21 mouse cellular contexts compared by ENCODE assay signal in the genomic region with DNA sequence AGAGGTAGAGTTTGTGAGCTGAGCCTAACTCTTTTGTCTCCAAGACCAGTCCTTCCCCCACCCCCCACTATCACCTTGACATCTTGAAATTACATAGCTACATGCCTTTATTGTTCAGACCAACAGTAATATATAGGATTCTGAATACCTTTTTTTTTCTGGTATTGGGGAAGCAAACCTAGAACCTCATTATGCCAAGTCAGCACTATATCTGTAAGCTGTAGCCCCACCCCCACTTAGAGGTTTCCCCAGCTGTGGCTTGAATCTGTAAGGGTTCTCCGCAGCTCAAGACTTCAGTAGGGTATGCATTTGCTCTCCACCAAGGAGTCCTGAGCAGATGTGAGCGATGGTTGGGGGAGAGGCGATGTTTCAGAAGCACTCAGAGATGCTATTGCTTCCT. TPM values are rescaled to one million over a fixed set of nuclear protein-coding genes. Genes with fewer than 3 reads are reported as not detected.
DNase-seq lines count a peak whose midpoint lies in the region; TF ChIP-seq lines count a peak whose summit lies in the region.
"Had no signal": no experiment of that assay in that cellular context is flagged by ENCODE, and none has a peak within 500 bp of the region (broad histone marks: within the 10 kb centered on the region; RNA-seq: fewer than 3 reads in every experiment).

No protein-coding gene starts in this region.

- no peak for TF ChIP-seq POLR2A in thymus, adult 2 months (IDR thresholded peaks at IDR 0.05; ENCODE audit: control insufficient read depth, extremely low read depth, insufficient read depth, low read length, poor library complexity)

- in situ Hi-C loops in ES-E14 (cut with MboI; ENCODE audit: low sequenced_read_pairs in 2 of 2, unreplicated experiment in 2 of 2), result no loop called here

- no peaks in the 10 kb centered on the region for H3K9me3 ChIP-seq in ES-E14 (ENCODE audit: control insufficient read depth, insufficient read depth, low read depth, low read length)
- H3K9me3 ChIP-seq: embryonic facial prominence, embryonic 13.5 days; embryonic facial prominence, embryonic 15.5 days; forebrain, embryonic 13.5 days; forebrain, embryonic 15.5 days had no signal

- peaks cover 9% of the 10 kb centered on the region for H3K4me1 ChIP-seq in thymus, adult 2 months (replicated peaks; ENCODE audit: control insufficient read depth, insufficient read depth, low read length)
- peaks cover 0 to 3% of the 10 kb centered on the region in 2 experiments; a peak in 1 of 4 replicates for H3K4me1 ChIP-seq in ES-E14 (ENCODE audit: control insufficient read depth in 2 of 2, insufficient read depth in 2 of 2, low read length in 2 of 2, poor library complexity in 1 of 2)

- no peak overlapping the region for H3K27ac ChIP-seq in thymus, adult 2 months (ENCODE audit: control insufficient read depth, insufficient read depth, low read length)
- H3K27ac ChIP-seq in ES-E14 (ENCODE audit: insufficient read depth, low read depth, low read length, poor library complexity, severe bottlenecking), result no peak overlapping the region
- H3K27ac ChIP-seq: embryonic facial prominence, embryonic 13.5 days; embryonic facial prominence, embryonic 15.5 days; forebrain, embryonic 13.5 days; forebrain, embryonic 15.5 days had no signal

- no peaks in the 10 kb centered on the region for H3K27me3 ChIP-seq in thymus, adult 2 months (ENCODE audit: control insufficient read depth, insufficient read depth, low read length)
- H3K27me3 ChIP-seq: forebrain, embryonic 13.5 days; forebrain, embryonic 15.5 days had no signal

- H3K4me3 ChIP-seq in thymus, adult 2 months (ENCODE audit: control insufficient read depth, insufficient read depth, low read length), result no peak overlapping the region
- H3K4me3 ChIP-seq in ES-E14 (ENCODE audit: insufficient read depth in 1 of 2, low read depth in 1 of 2, low read length in 2 of 2, poor library complexity in 1 of 2, severe bottlenecking in 1 of 2), result no peak overlapping the region
- H3K4me3 ChIP-seq: embryonic facial prominence, embryonic 13.5 days; embryonic facial prominence, embryonic 15.5 days; forebrain, embryonic 13.5 days; forebrain, embryonic 15.5 days had no signal

- WGBS in thymus, adult 2 months, result 78% methylated on average over 3 of the region's 3 CpGs

- no peaks in the 10 kb centered on the region for H3K36me3 ChIP-seq in thymus, adult 2 months (ENCODE audit: control insufficient read depth, insufficient read depth, low read length)
- no peaks in the 10 kb centered on the region for H3K36me3 ChIP-seq in ES-E14 (ENCODE audit: control insufficient read depth, insufficient read depth, low read length, poor library complexity, severe bottlenecking)
- H3K36me3 ChIP-seq: embryonic facial prominence, embryonic 13.5 days; embryonic facial prominence, embryonic 15.5 days; forebrain, embryonic 15.5 days had no signal

- TF ChIP-seq CTCF in thymus, adult 2 months (IDR thresholded peaks at IDR 0.05; ENCODE audit: borderline replicate concordance, control insufficient read depth, extremely low read depth, insufficient read depth, low read length, poor library complexity), result no peak

- DNase-seq in thymus, postnatal 0 days (ENCODE audit: low spot score), result peak; percentile 22
- DNase-seq in thymus, adult 2 months, result no peak
- DNase-seq in thymus, postnatal 4 days, result peak; percentile 24
- DNase-seq in thymus, postnatal 36 days, result no peak
- DNase-seq in ES-E14 (ENCODE audit: low read depth, low spot score), result no peak
- no peak for DNase-seq in lung, postnatal 25 days (ENCODE audit: low spot score)
- DNase-seq: adrenal gland, adult 2 months; adrenal gland, postnatal 10 days; adrenal gland, postnatal 25 days; cerebellum, adult 11 months; cerebellum, adult 18-20 months; cerebellum, adult 8-10 months; cerebellum, postnatal 14 days; cerebellum, postnatal 36 days; embryo, embryonic 11 days; forebrain, postnatal 0 days had no signal

- no peak overlapping the region for H3K9ac ChIP-seq in ES-E14 (ENCODE audit: insufficient read depth, low read depth, low read length, poor library complexity, severe bottlenecking)
- H3K9ac ChIP-seq: embryonic facial prominence, embryonic 13.5 days; embryonic facial prominence, embryonic 15.5 days; forebrain, embryonic 13.5 days; forebrain, embryonic 15.5 days; forebrain, postnatal 0 days had no signal

TF ChIP-seq in ES-E14, 5 proteins besides CTCF, POLR2A, EP300 and RAD21:
- TF ChIP-seq ZNF384 (IDR thresholded peaks at IDR 0.05; ENCODE audit: low read depth, low read length) (no peak), MAFK (IDR thresholded peaks at IDR 0.05; ENCODE audit: insufficient read depth, low read depth, low read length) (peak; percentile 90), ZC3H11A (IDR thresholded peaks at IDR 0.05; ENCODE audit: borderline replicate concordance, low read depth, low read length) (no peak), CHD2 (IDR thresholded peaks at IDR 0.05; ENCODE audit: low read depth, low read length) (no peak)
TF ChIP-seq in ES-E14: peak in this region for 1.

RNA-seq across cellular contexts. Expression of a gene that starts 18.5 kb away (rescaled TPM):
- 0.14 and 0.35 TPM in 2 replicates for polyA plus RNA-seq in thymus, postnatal 0 days (2015; fragmentation: Nextera tagmentation; extraction: Ambion mirVana)
- polyA plus RNA-seq in thymus, adult 2 months (2012; rRNA removed), result 0.11 and 0.20 TPM in 2 replicates
- 0.26 and 0.31 TPM in 2 replicates for total RNA-seq in ES-E14 (2012; rRNA removed)
- total RNA-seq: adrenal gland, postnatal 25 days; MEL had no signal

Comparison
In these comparisons a context has a peak if more than half of its experiments do, and no peak if none do; other contexts are left out.
1. DNase-seq: peak in thymus, postnatal 0 days (single experiment) and thymus, postnatal 4 days (single experiment); none in thymus, adult 2 months (single experiment), thymus, postnatal 36 days (0 of 2), ES-E14 (single experiment) and lung, postnatal 25 days (single experiment).